Mouse (Mus musculus): ENCODE results near the gene Dvl3. TPM values are rescaled to one million over a fixed set of nuclear protein-coding genes. Genes with fewer than 3 reads are reported as not detected.

The Dvl3 gene
- polyA plus RNA-seq, 1 experiment from 2014 or later: 24.6 TPM

- DNase-seq (ENCODE audit: low spot score): no peak
- H3K36me3 ChIP-seq (ENCODE audit: control insufficient read depth, insufficient read depth, low read length): peaks cover 57% of the 10 kb centered on the region
These were observed 18.0 kb downstream of the Dvl3 start for GRCm38 (mm10) chr16:20534617-20535295.

DNA sequence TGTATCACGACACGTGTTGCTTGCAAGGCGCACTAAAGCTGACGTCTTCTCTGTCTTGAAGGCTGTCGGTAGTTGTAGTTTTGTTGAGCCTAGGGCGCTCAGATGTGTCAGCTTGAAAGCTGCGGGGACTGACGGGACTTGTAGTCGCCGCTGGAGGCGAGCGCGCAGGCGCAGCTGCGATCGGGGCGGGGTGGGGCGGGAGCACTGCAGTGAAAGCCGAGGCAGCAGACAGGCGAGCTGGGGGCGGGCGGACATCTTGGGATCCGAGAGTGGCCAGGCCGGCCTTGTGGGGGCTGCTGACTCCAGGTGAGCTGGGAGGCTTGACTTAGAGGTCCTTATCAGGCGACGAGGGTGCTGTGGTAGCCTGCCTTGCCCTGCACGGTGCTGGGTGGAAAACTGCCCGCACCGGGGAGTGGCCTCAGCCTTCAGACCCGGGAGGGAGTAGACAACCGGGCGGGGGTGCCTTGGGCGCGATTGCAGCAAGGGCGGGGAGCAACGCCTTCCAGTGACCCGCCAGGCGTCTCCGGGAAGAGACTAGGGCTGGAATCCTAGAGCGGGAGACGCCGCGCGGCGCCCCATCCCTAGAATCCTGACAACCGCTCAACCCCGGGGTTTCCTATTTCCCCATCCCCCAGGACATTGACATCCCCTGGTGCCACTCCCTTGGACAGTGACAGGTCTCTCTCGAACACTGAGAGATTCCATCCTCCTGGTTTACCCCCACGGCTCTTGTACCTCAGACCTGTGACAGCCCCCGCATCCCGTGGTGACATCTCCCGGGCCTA, 18.7 kb downstream of the Dvl3 start, which contains the start of gene Ap2m1:
Gene Ap2m1 (plus strand): TSS at position 183 of the 785 bp plus-strand sequence.
- Histone ChIP-seq H3K27me3 (replicated peaks; ENCODE audit: control insufficient read depth, insufficient read depth, low read length) (no peaks in the 10 kb centered on the region), H3K36me3 (ENCODE audit: control insufficient read depth, insufficient read depth, low read length) (peaks cover 57% of the 10 kb centered on the region), H3K9ac (ENCODE audit: low read length) (peak within 1 kb of the TSS; percentile 88), H3K4me2 (ENCODE audit: low read length) (peak within 1 kb of the TSS; percentile 94), H3K27ac (ENCODE audit: low read depth) (peak within 1 kb of the TSS; percentile 64), H3K4me3 (ENCODE audit: low read depth, low read length) (peak within 1 kb of the TSS; percentile 81), H3K9me3 (ENCODE audit: control insufficient read depth, low read length) (no peaks in the 10 kb centered on the region), H3K4me1 (replicated peaks; ENCODE audit: control insufficient read depth, insufficient read depth, low read length) (peaks cover 19% of the 10 kb centered on the region)
- DNase-seq (ENCODE audit: low spot score): peak; percentile 93
- peak; percentile 96 for ATAC-seq (replicated peaks; ENCODE audit: low FRiP score, low TSS enrichment, low read depth)
- WGBS: under 1% methylated on average over 50 of the region's 52 CpGs

More at GRCm38 (mm10) chr16:20534617-20535295, 18.0 kb downstream of the Dvl3 start:
- ATAC-seq (replicated peaks; ENCODE audit: low FRiP score, low TSS enrichment, low read depth): 0 out of 2 replicates have a peak, but pooled peaks have one; percentile 0
- Histone ChIP-seq H3K27me3 (replicated peaks; ENCODE audit: control insufficient read depth, insufficient read depth, low read length) (no peaks in the 10 kb centered on the region), H3K27ac (ENCODE audit: low read depth) (no peak overlapping the region), H3K4me1 (replicated peaks; ENCODE audit: control insufficient read depth, insufficient read depth, low read length) (peaks cover 19% of the 10 kb centered on the region), H3K9ac (ENCODE audit: low read length) (no peak overlapping the region), H3K4me2 (ENCODE audit: low read length) (peak overlapping the region; percentile 30), H3K4me3 (ENCODE audit: low read depth, low read length) (peak overlapping the region; percentile 81), H3K9me3 (ENCODE audit: control insufficient read depth, low read length) (no peaks in the 10 kb centered on the region)
- 44% methylated on average over 10 of the region's 10 CpGs for WGBS

- H3K27ac ChIP-seq (ENCODE audit: low read depth): no peak overlapping the region
- peak overlapping the region; percentile 88 for H3K9ac ChIP-seq (ENCODE audit: low read length)
- H3K27me3 ChIP-seq (replicated peaks; ENCODE audit: control insufficient read depth, insufficient read depth, low read length): no peaks in the 10 kb centered on the region
- ATAC-seq (replicated peaks; ENCODE audit: low FRiP score, low TSS enrichment, low read depth): no peak
- peak overlapping the region; percentile 81 for H3K4me3 ChIP-seq (ENCODE audit: low read depth, low read length)
- DNase-seq (ENCODE audit: low spot score): no peak
- H3K36me3 ChIP-seq (ENCODE audit: control insufficient read depth, insufficient read depth, low read length): peaks cover 57% of the 10 kb centered on the region
- H3K9me3 ChIP-seq (ENCODE audit: control insufficient read depth, low read length): no peaks in the 10 kb centered on the region
- 25% methylated on average over 9 of the region's 9 CpGs for WGBS
- H3K4me1 ChIP-seq (replicated peaks; ENCODE audit: control insufficient read depth, insufficient read depth, low read length): peaks cover 19% of the 10 kb centered on the region
- peak overlapping the region; percentile 94 for H3K4me2 ChIP-seq (ENCODE audit: low read length)
These were observed 19.4 kb downstream of the Dvl3 start for GRCm38 (mm10) chr16:20536081-20536665.

DNA sequence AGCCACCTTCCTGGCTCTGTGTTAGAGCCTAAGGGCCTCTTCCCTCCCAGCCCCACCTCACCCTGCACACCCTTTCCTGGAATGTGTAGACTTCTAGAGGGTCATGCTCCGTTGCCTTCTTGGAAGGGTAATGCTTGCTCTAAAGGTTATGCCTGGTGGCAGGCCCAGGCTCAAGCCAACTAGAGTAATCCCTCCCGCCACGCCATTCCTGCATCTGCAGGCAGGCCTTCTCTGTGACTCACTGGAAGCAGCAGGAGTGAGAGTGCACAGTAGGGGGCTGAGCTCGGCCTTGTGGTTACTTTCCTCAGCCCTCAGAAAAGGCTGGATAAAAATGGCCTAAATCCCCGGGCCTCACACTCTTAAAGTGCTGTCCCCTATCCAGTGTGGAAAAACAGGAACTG, 20.3 kb downstream of the Dvl3 start:
- H3K4me2 ChIP-seq (ENCODE audit: low read length): peak overlapping the region; percentile 94
- H3K4me3 ChIP-seq (ENCODE audit: low read depth, low read length): peak overlapping the region; percentile 17
- peak overlapping the region; percentile 20 for H3K9ac ChIP-seq (ENCODE audit: low read length)
- H3K4me1 ChIP-seq (replicated peaks; ENCODE audit: control insufficient read depth, insufficient read depth, low read length): peaks cover 19% of the 10 kb centered on the region
- H3K9me3 ChIP-seq (ENCODE audit: control insufficient read depth, low read length): no peaks in the 10 kb centered on the region
- 52% methylated on average over 5 of the region's 5 CpGs for WGBS
- H3K27ac ChIP-seq (ENCODE audit: low read depth): no peak overlapping the region
- peaks cover 57% of the 10 kb centered on the region for H3K36me3 ChIP-seq (ENCODE audit: control insufficient read depth, insufficient read depth, low read length)
- DNase-seq (ENCODE audit: low spot score) (peak; percentile 54), ATAC-seq (replicated peaks; ENCODE audit: low FRiP score, low TSS enrichment, low read depth) (no peak)
- no peaks in the 10 kb centered on the region for H3K27me3 ChIP-seq (replicated peaks; ENCODE audit: control insufficient read depth, insufficient read depth, low read length)

- 48% methylated on average over 6 of the region's 6 CpGs for WGBS
- no peak for DNase-seq (ENCODE audit: low spot score)
These were observed 21.0 kb downstream of the Dvl3 start for GRCm38 (mm10) chr16:20537601-20538320.

DNA sequence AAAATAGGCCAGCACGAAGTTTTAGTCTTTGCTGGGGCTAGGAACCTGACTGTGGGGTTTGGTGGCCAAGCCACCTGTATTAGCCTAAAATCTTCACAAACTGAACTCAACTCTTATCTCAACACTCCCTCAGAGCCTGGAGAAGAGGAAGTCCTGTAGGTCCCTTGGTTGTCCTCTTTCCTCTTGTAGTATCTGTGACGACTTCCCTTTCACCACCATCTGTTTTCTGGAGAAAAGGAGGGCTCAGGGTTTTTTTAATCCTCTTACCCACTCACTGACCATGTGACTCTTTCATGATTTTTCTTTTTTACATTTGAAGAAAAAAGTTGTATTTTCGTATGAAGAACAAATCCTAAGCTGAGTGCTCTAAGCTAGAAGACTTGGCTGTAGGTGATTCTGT, 22.9 kb downstream of the Dvl3 start:
- Histone ChIP-seq H3K4me2 (ENCODE audit: low read length) (no peak overlapping the region), H3K9ac (ENCODE audit: low read length) (no peak overlapping the region), H3K27me3 (replicated peaks; ENCODE audit: control insufficient read depth, insufficient read depth, low read length) (no peaks in the 10 kb centered on the region), H3K4me1 (replicated peaks; ENCODE audit: control insufficient read depth, insufficient read depth, low read length) (peaks cover 19% of the 10 kb centered on the region), H3K27ac (ENCODE audit: low read depth) (no peak overlapping the region), H3K9me3 (ENCODE audit: control insufficient read depth, low read length) (no peaks in the 10 kb centered on the region), H3K4me3 (ENCODE audit: low read depth, low read length) (no peak overlapping the region), H3K36me3 (ENCODE audit: control insufficient read depth, insufficient read depth, low read length) (peaks cover 68% of the 10 kb centered on the region)
- 82% methylated on average over 3 of the region's 3 CpGs for WGBS
- no peak for ATAC-seq (replicated peaks; ENCODE audit: low FRiP score, low TSS enrichment, low read depth)
- no peak for DNase-seq (ENCODE audit: low spot score)

More at GRCm38 (mm10) chr16:20537601-20538320, 21.0 kb downstream of the Dvl3 start:
- Histone ChIP-seq H3K4me2 (ENCODE audit: low read length) (peak overlapping the region; percentile 94), H3K9me3 (ENCODE audit: control insufficient read depth, low read length) (no peaks in the 10 kb centered on the region), H3K36me3 (ENCODE audit: control insufficient read depth, insufficient read depth, low read length) (peaks cover 61% of the 10 kb centered on the region), H3K4me1 (replicated peaks; ENCODE audit: control insufficient read depth, insufficient read depth, low read length) (peaks cover 19% of the 10 kb centered on the region), H3K9ac (ENCODE audit: low read length) (peak overlapping the region; percentile 20; the same call in 1 of the 2 replicates), H3K27me3 (replicated peaks; ENCODE audit: control insufficient read depth, insufficient read depth, low read length) (no peaks in the 10 kb centered on the region), H3K27ac (ENCODE audit: low read depth) (no peak overlapping the region), H3K4me3 (ENCODE audit: low read depth, low read length) (no peak overlapping the region)
- ATAC-seq (replicated peaks; ENCODE audit: low FRiP score, low TSS enrichment, low read depth): no peak

DNA sequence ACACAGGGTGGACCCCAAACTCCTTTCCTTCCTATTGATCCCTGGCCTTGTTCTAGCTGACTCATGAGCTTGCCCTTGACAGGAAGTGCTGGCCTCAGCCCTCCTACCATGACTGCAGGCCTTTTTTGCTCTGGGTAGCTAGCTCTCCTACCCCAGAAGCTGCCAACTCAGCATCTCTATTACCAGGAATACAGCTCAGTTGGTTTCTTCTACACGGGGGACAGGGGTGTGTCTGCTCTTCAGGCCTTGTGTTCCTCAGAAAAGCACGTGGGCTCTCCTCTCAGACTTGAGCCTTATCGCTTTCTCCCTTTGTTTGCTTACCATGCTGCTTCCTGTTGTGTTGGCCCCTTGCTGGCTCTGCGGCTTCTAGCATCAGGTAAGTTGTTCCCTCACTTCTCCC, 23.7 kb downstream of the Dvl3 start:
- Histone ChIP-seq H3K4me3 (ENCODE audit: low read depth, low read length) (no peak overlapping the region), H3K27ac (ENCODE audit: low read depth) (no peak overlapping the region), H3K9me3 (ENCODE audit: control insufficient read depth, low read length) (no peaks in the 10 kb centered on the region), H3K4me1 (replicated peaks; ENCODE audit: control insufficient read depth, insufficient read depth, low read length) (peaks cover 19% of the 10 kb centered on the region), H3K27me3 (replicated peaks; ENCODE audit: control insufficient read depth, insufficient read depth, low read length) (no peaks in the 10 kb centered on the region), H3K36me3 (ENCODE audit: control insufficient read depth, insufficient read depth, low read length) (peaks cover 75% of the 10 kb centered on the region), H3K9ac (ENCODE audit: low read length) (no peak overlapping the region), H3K4me2 (ENCODE audit: low read length) (no peak overlapping the region)
- 82% methylated on average over 4 of the region's 4 CpGs for WGBS
- ATAC-seq (replicated peaks; ENCODE audit: low FRiP score, low TSS enrichment, low read depth): no peak
- DNase-seq (ENCODE audit: low spot score): no peak

- ATAC-seq (replicated peaks; ENCODE audit: low FRiP score, low TSS enrichment, low read depth) (no peak), DNase-seq (ENCODE audit: low spot score) (no peak)
- Histone ChIP-seq H3K4me1 (replicated peaks; ENCODE audit: control insufficient read depth, insufficient read depth, low read length) (peaks cover 11% of the 10 kb centered on the region), H3K27me3 (replicated peaks; ENCODE audit: control insufficient read depth, insufficient read depth, low read length) (no peaks in the 10 kb centered on the region), H3K27ac (ENCODE audit: low read depth) (no peak overlapping the region), H3K9me3 (ENCODE audit: control insufficient read depth, low read length) (no peaks in the 10 kb centered on the region), H3K4me2 (ENCODE audit: low read length) (no peak overlapping the region), H3K36me3 (ENCODE audit: control insufficient read depth, insufficient read depth, low read length) (peaks cover 64% of the 10 kb centered on the region), H3K4me3 (ENCODE audit: low read depth, low read length) (no peak overlapping the region), H3K9ac (ENCODE audit: low read length) (no peak overlapping the region)
- 92% methylated on average over 10 of the region's 10 CpGs for WGBS
These were observed 28.9 kb downstream of the Dvl3 start for GRCm38 (mm10) chr16:20545696-20546095.
